Mouse (Mus musculus): ENCODE results near the gene Zfp105. TPM values are rescaled to one million over a fixed set of nuclear protein-coding genes. Genes with fewer than 3 reads are reported as not detected.

Gene Zfp105
- total RNA-seq (2021) = 10 to 100 TPM; 10.6 to 11.7 TPM

DNA sequence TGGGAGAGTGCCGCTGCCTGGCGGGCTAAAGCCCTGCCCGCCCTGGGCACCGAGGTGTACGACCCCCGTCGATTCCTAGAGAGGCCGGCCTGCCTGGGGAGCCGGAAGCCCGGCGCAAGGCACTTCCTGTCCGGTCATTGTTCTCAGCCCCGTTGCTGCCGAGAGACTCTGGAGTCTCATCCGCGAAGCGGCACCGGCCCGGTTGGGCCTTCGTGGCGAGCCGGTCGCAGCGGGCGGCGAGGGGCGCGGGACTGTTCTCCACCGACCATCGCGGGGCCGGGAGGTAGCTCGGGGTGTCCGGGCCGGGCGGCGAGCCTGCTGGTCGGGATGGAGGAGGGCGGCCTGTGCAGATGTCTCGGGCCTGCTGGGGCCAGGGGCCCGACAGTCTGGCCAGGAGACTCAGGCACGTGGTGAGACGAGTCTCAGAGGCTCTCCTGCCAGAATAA lies at the start of gene Zfp105:
Gene Zfp105, plus strand, starts transcription at position 137 of the 446 bp plus-strand sequence.
- DNase-seq = peak; percentile 87
- intact Hi-C loops (cut with DNase I) = no loop called here

DNA sequence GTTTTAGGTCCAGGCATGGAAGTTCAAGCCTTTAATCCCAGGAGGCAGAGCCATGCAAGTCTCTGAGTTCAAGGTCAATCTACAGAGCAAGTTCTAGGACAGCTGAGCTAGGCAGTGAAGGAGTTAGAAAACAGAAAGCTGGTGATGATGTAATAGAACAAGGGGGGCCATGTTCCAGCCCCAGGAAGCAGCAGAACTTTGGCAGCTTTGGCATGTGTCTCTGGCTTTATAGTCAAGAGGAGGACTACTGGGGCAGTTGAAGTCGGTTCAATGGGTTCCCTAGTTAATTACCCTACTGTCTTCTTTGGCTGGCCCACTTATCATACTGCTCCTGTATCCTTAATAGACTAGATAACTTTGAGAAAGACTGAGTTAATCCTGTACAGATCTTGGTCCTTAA lies 48.2 kb upstream of the Zfp105 start:
- DNase-seq = no peak
- intact Hi-C loops (cut with DNase I) = no loop called here

GRCm38 (mm10) chr9:122875145-122875544 lies 47.7 kb upstream of the Zfp105 start:
- intact Hi-C loops (cut with DNase I) = no loop called here
- DNase-seq = no peak

- DNase-seq = no peak
- intact Hi-C loops (cut with DNase I) = no loop called here
Measured at GRCm38 (mm10) chr9:122885385-122885784, 37.5 kb upstream of the Zfp105 start, which contains the start of gene Zkscan7. Zkscan7 (plus strand) TSS chr9:122885685.

DNA sequence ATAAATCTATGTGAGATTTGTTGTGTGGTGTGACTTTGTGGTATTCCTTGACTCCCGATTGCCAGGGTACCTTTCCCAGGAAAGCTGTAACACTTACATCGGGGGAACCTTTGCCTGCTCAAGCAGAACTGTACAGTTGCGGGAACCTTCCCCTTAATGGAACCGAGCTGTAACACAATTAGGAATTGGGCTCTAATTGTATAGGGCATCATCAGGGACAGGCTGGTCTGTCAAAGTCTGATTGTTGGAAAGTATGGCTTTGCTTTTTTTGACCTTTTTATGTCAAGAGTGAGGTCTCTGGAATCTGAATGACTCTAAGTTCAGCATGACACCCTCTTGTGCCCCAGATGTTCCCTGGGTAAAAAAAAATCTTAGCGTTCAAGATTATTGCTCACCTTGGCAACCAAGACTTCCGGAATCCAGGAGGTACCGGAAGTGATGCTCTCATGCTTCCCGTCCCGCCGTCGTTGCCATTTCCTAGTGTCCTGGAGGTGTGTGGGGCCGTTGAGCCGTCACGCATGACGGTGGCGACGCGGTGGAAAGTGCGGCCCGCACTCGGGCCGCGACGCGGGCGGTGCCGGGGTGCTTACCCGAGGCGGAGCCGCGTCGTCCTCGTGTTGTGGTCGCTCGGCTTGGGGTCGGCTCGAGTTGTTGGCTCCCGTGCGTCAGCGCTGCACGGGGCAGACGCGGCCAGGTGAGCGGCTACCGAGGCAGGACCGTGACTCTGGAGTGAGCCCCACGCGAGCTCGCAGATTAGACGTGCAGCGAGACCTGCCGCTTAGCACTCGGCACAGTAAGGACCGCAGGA lies 36.3 kb upstream of the Zfp105 start:
- peak; percentile 48 for DNase-seq
- intact Hi-C loops (cut with DNase I) = no loop called here

DNA sequence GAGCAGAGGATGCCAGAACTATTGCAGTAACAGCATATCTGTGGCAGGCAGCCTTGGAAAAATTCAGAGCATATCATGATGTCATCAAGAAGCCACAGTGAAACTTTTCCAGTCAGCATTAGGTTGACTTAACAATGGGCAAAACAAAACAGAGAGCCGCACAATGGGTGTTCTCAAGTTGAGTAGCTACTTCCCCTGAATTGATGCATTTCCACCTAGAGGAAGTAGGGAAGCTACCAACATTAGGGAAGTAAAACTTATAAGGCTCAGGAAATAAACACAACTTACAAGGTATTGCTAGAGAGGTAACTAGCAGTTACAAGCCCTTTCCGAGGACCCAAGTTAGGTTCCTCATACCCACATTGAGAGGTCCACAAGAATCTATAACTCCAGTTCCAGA lies 21.8 kb upstream of the Zfp105 start:
- no peak for DNase-seq
- intact Hi-C loops (cut with DNase I) = no loop called here

DNA sequence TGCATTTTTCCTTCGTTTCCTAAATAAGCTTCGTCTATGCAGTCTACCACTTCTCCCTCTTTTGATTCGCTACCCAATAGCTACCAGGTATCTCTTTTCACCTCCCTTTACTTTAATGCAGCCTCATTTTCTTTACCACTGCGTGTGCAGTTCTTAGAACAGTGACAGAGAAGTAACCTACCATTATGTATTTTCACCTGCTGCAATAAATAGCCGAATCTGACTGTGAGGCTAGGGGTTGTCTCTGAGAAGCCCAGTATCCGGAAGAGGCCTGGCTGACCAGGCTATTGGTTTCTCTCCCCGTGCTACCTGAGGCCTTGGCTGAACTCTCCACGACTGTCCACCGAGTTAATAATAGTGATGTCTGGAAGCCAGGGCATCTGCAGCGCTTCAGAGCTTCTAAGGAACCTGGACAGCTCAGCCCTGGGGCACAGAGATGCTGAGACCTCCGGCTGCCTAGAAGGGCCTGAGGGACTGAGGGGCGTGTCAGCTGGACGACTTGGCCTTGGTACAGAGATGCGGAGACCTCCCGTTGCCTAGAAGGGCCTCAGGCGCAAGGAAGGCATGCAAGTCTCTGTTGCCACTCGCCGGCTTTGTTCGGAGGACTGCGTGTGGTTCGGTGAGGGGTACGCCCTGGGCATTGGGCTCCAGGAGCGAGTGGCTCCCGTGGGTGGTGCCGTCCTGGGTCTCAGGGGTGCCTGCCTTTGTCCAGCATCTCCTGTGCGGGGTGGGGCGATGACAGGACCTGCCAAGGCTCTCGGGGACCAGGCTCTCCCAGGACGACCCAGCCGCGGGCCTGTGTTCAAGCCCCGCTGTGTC lies 19.9 kb upstream of the Zfp105 start:
- peak; percentile 86 for DNase-seq
- intact Hi-C loops (cut with DNase I) = no loop called here

DNA sequence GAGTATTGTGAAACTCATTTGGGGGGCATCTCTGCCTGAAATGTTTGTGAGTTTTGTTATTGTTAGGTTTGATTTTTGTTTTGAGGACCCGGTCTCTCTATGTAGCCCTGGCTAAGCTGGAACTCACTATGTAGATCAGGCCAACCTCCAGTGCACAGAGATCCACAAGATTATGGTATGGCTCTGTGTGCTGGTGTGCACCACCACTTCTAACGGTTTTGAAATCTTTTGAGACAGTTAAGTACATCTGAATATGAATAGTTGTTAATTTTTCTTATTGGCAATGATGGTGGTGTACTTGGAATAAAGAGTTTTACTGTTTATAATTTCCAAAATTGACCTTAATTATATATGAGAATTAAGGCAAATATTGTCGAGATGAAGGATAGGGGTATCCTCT lies 436 bp upstream of the Zfp105 start:
- no peak for DNase-seq
- intact Hi-C loops (cut with DNase I) = no loop called here

DNA sequence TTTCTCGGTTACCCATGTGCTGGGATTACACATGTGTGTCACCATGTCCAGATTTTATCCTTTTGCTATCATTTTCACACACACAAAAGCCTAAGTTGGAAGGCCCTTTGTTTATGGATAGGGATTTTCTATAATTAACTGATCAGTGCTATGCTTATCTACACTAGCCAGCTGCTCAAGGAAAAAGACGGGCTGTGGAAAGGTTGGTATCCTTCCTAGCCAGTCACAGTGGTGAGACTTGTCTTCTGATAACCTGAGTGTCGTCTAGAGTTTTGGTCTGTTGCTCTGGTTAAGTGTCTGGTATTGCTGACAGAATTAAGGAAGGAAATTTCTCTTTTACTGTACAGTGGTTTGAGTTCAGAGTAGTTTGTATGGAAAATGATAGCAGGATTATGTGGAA lies 6.0 kb downstream of the Zfp105 start:
- intact Hi-C loops (cut with DNase I) = no loop called here
- no peak for DNase-seq

DNA sequence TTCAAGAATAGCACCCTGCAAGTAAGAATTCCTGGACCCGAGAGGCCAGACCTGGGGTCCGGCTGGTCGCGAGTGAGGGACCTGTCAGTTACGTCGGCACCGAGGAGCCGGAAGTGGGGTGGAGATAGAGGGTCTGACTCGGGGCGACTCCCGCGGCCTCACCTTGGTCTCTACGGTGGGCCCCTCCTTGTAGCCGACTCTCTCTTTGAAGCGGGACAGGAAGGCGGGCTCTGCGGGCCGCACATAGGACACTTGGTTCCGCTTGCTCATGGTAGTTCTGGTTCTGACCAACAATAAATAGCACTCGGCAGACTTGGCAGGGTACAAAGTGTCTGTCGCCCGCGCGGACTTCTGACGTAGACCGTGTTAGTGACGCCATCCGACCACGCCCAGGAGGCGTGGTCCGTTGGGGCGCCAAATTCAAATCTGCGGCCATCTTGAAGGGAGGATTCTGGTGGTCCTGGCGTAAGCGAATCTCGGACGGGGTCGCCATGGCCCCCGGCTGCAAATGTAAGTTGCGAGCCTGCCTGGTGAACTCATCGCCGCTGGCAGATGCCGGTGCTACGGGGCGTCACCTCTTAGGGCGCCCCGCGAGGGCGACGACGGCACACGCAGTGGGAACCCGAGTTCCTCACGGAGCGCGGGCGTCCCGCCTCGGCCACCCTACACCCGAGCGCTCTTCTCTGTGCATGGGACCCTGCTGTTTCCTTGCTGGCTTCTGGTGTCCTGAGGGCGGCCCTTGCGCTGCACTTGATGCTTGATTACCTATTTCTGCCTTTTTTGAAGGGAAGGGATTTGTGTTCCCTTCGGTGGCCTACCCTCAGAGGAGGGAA lies 28.0 kb downstream of the Zfp105 start, which contains the start of the genes 1110059G10Rik and Kif15:
Gene 1110059G10Rik, minus strand, starts transcription at position 358 of the 833 bp plus-strand sequence.
Gene Kif15, plus strand, starts transcription at position 404 of the 833 bp plus-strand sequence.
- peak; percentile 95 for DNase-seq
- intact Hi-C loops (cut with DNase I) = no loop called here

Other genes starting within 250 kb of the Zfp105 start
- gene Topaz1, start 175.7 kb upstream of the Zfp105 start, total RNA-seq (2021) = not detected
- gene Tcaim, start 117.5 kb upstream of the Zfp105 start, total RNA-seq (2021) = 10 to 100 TPM; 11.3 to 11.5 TPM
- not detected for gene Gm35549, start 79.0 kb upstream of the Zfp105 start, total RNA-seq (2021)
- gene Zfp445, start 57.1 kb upstream of the Zfp105 start, total RNA-seq (2021) = 100 to 1,000 TPM; 202 to 204 TPM
- gene Zkscan7, start 37.4 kb upstream of the Zfp105 start, total RNA-seq (2021) = 1 to 10 TPM; 6.3 to 6.9 TPM
- 10 to 100 TPM; 20.9 to 26.7 TPM for gene 1110059G10Rik, start 27.9 kb downstream of the Zfp105 start, total RNA-seq (2021)
- gene Kif15, start 28.0 kb downstream of the Zfp105 start, total RNA-seq (2021) = 1 to 10 TPM; 6.3 to 6.7 TPM
- 10 to 100 TPM; 22.4 to 28.7 TPM for gene Tmem42, start 98.3 kb downstream of the Zfp105 start, total RNA-seq (2021)
- gene Tgm4, start 111.7 kb downstream of the Zfp105 start, total RNA-seq (2021) = 1 to 10 TPM in 1 of 2 experiments, under 1 TPM in 1; 0.74 to 1.3 TPM
- 10 to 100 TPM; 75.2 to 80.1 TPM for gene Zdhhc3, start 190.1 kb downstream of the Zfp105 start, total RNA-seq (2021)
- 10 to 100 TPM; 45.0 to 51.9 TPM for gene Exosc7, start 190.1 kb downstream of the Zfp105 start, total RNA-seq (2021)
- gene Clec3b, start 227.9 kb downstream of the Zfp105 start, total RNA-seq (2021) = 1 to 10 TPM; 7.3 to 8.2 TPM